Mouse (Mus musculus): ENCODE measurements around the gene Stx7. TPM values are rescaled to one million over a fixed set of nuclear protein-coding genes. Genes with fewer than 3 reads are reported as not detected.
A peak's percentile ranks its signal among the peaks of the same experiment; 100 is the strongest.

The Stx7 gene
- polyA plus RNA-seq, 1 experiment from 2014 or later, result 74.8 TPM

GRCm38 (mm10) chr10:24171906-24172459 lies 22.9 kb downstream of the Stx7 start:
- Histone ChIP-seq H3K36me3 (no peaks in the 10 kb centered on the region), H3K4me1 (replicated peaks) (peaks cover 13% of the 10 kb centered on the region), H3K4me2 (no peak overlapping the region), H3K4me3 (no peak overlapping the region), H3K9me3 (replicated peaks) (no peaks in the 10 kb centered on the region), H3K9ac (no peak overlapping the region), H3K27ac (no peak overlapping the region), H3K27me3 (no peaks in the 10 kb centered on the region)
- ATAC-seq (replicated peaks; ENCODE audit: insufficient number of reproducible peaks, insufficient read depth, low FRiP score, low read depth), result no peak
- 83% methylated on average over 4 of the region's 4 CpGs for WGBS

GRCm38 (mm10) chr10:24173210-24174001 lies 24.3 kb downstream of the Stx7 start:
- Histone ChIP-seq H3K4me2 (no peak overlapping the region), H3K9ac (no peak overlapping the region), H3K4me1 (replicated peaks) (peaks cover 4% of the 10 kb centered on the region; the same call in 1 of the 2 replicates), H3K27ac (no peak overlapping the region), H3K4me3 (no peak overlapping the region), H3K27me3 (no peaks in the 10 kb centered on the region), H3K9me3 (replicated peaks) (no peaks in the 10 kb centered on the region), H3K36me3 (no peaks in the 10 kb centered on the region)
- ATAC-seq (replicated peaks; ENCODE audit: insufficient number of reproducible peaks, insufficient read depth, low FRiP score, low read depth), result no peak
- 40% methylated on average over 10 of the region's 10 CpGs for WGBS

GRCm38 (mm10) chr10:24190392-24190791 lies 41.3 kb downstream of the Stx7 start:
- WGBS, result 40% methylated on average over 7 of the region's 7 CpGs
- no peak overlapping the region for H3K9ac ChIP-seq
- no peaks in the 10 kb centered on the region for H3K27me3 ChIP-seq
- H3K4me1 ChIP-seq (replicated peaks), result no peaks in the 10 kb centered on the region
- no peak overlapping the region for H3K4me3 ChIP-seq
- no peaks in the 10 kb centered on the region for H3K9me3 ChIP-seq (replicated peaks)
- H3K27ac ChIP-seq, result no peak overlapping the region
- no peak overlapping the region for H3K4me2 ChIP-seq
- ATAC-seq (replicated peaks; ENCODE audit: insufficient number of reproducible peaks, insufficient read depth, low FRiP score, low read depth), result no peak
- H3K36me3 ChIP-seq, result peaks cover 13% of the 10 kb centered on the region; the same call in 1 of the 2 replicates

DNA sequence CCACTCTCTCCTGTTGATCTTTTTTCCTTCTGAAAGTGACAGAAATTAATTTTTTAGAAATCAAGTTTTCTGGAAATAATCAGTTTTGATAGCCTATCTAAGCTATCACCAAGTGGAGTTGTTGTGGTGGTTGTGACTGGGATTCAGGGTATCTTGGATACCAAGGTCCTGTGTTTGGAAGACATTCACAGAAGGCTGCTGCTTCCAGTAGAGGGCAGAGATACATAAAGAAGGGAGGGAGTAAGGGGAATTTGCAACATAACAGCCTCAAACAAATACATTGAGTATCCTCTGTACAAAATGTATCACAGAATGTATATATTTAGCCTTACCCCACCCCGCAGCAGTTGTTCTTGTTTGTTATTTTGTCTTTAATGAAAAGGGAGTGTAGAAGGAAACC lies 42.9 kb downstream of the Stx7 start:
- ATAC-seq (replicated peaks; ENCODE audit: insufficient number of reproducible peaks, insufficient read depth, low FRiP score, low read depth), result no peak

DNA sequence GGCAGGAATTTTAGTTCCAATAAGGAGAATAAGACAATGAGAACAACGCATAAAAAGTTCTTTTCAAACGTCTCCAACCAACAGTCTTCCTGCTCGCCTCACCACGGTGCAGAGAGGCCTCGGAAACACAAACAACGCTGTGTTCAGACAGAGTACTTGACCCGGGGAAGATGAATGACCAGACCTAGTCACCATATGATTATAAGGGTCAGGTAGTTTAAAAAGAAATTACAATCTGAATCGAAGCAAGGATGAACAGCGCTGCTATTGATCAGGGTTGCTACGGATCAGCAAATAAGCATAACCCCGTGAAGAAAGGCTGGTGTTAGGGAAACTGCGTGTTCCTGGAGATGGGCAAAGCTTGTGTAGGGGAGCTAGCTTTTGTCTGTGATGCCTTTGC lies 50.2 kb downstream of the Stx7 start:
- Histone ChIP-seq H3K27me3 (no peaks in the 10 kb centered on the region), H3K4me1 (replicated peaks) (no peaks in the 10 kb centered on the region), H3K4me3 (no peak overlapping the region), H3K4me2 (no peak overlapping the region), H3K36me3 (no peaks in the 10 kb centered on the region), H3K9ac (no peak overlapping the region), H3K27ac (no peak overlapping the region), H3K9me3 (replicated peaks) (no peaks in the 10 kb centered on the region)
- no peak for ATAC-seq (replicated peaks; ENCODE audit: insufficient number of reproducible peaks, insufficient read depth, low FRiP score, low read depth)
- 73% methylated on average over 12 of the region's 12 CpGs for WGBS

More for the DNA sequence above, 42.9 kb downstream of the Stx7 start:
- Histone ChIP-seq H3K27me3 (no peaks in the 10 kb centered on the region), H3K4me1 (replicated peaks) (no peaks in the 10 kb centered on the region), H3K4me2 (no peak overlapping the region), H3K27ac (no peak overlapping the region), H3K9ac (no peak overlapping the region), H3K4me3 (no peak overlapping the region), H3K9me3 (replicated peaks) (no peaks in the 10 kb centered on the region), H3K36me3 (peaks cover 2% of the 10 kb centered on the region; the same call in 1 of the 2 replicates)
- 52% methylated on average over 1 of the region's 1 CpGs for WGBS

- H3K9ac ChIP-seq, result no peak overlapping the region
- no peaks in the 10 kb centered on the region for H3K4me1 ChIP-seq (replicated peaks)
- H3K9me3 ChIP-seq (replicated peaks), result no peaks in the 10 kb centered on the region
- H3K27me3 ChIP-seq, result no peaks in the 10 kb centered on the region
- H3K36me3 ChIP-seq, result no peaks in the 10 kb centered on the region
- no peak overlapping the region for H3K4me3 ChIP-seq
- 86% methylated on average over 3 of the region's 3 CpGs for WGBS
- no peak overlapping the region for H3K27ac ChIP-seq
- ATAC-seq (replicated peaks; ENCODE audit: insufficient number of reproducible peaks, insufficient read depth, low FRiP score, low read depth), result no peak
- no peak overlapping the region for H3K4me2 ChIP-seq
Observed at GRCm38 (mm10) chr10:24200099-24200498, 51.0 kb downstream of the Stx7 start.

GRCm38 (mm10) chr10:24210075-24210474 lies 61.0 kb downstream of the Stx7 start:
- H3K4me2 ChIP-seq, result no peak overlapping the region
- 79% methylated on average over 6 of the region's 6 CpGs for WGBS
- ATAC-seq (replicated peaks; ENCODE audit: insufficient number of reproducible peaks, insufficient read depth, low FRiP score, low read depth), result no peak

DNA sequence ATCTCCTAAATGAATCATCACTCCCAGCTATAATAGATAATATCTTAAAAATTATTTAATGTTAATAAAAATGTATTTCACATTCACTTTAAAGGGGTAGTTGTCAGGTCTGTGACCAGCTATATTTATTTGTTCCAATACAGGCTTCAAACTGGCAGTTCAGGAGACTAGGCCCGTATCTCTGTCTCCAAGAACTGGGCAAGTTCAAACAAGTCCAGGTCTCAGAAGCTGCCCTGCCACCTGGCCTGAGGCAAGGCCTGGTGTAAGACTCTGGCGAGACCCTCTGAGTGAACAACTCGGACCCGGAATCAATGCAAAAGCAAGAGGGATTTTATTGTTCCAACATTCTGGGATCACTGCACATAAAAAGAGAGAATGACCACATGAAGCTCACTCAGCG lies 64.2 kb downstream of the Stx7 start:
- Histone ChIP-seq H3K4me3 (no peak overlapping the region), H3K9ac (no peak overlapping the region), H3K4me2 (no peak overlapping the region), H3K27ac (no peak overlapping the region), H3K27me3 (no peaks in the 10 kb centered on the region), H3K36me3 (no peaks in the 10 kb centered on the region), H3K4me1 (replicated peaks) (peaks cover 5% of the 10 kb centered on the region), H3K9me3 (replicated peaks) (no peaks in the 10 kb centered on the region)
- ATAC-seq (replicated peaks; ENCODE audit: insufficient number of reproducible peaks, insufficient read depth, low FRiP score, low read depth), result no peak
- WGBS, result 84% methylated on average over 5 of the region's 5 CpGs

More at GRCm38 (mm10) chr10:24210075-24210474, 61.0 kb downstream of the Stx7 start:
- Histone ChIP-seq H3K9me3 (replicated peaks) (no peaks in the 10 kb centered on the region), H3K36me3 (no peaks in the 10 kb centered on the region), H3K27me3 (no peaks in the 10 kb centered on the region), H3K4me3 (no peak overlapping the region), H3K4me1 (replicated peaks) (no peaks in the 10 kb centered on the region), H3K9ac (no peak overlapping the region), H3K27ac (no peak overlapping the region)

DNA sequence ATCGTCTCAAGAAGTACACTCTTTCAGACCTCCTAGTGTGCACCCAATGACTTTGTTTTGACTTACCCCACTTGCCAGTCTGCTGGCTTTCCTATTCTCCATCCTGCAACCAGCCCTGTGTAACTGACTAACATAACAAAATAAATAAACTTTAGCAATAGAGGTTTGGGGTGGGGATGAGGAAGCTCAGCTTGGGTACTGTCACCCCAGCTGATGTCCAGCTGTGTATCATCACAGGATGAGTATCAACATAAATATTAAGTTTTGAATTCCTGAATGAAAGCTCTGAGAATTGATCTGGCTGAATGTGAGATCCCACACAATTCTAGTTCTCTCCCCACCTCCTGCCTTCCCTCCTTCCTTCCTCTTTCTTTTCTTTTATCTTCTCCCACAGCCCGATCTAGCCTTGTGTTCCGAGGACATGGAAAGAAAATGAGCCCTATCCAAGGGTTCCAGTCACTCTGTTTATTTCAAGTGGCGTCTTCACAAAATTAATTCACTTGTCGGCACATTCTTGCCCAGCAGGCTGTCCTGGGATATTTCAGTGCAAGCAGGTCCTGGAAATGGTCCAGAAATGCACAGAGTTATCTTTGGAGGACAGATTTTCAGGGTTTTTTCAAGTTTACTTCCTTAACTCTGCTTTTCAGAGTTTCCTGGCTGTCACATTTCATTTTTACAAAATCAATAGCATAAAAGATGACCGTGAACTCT lies 68.6 kb downstream of the Stx7 start:
- H3K9ac ChIP-seq, result no peak overlapping the region
- no peak overlapping the region for H3K27ac ChIP-seq
- no peak overlapping the region for H3K4me2 ChIP-seq
- H3K9me3 ChIP-seq (replicated peaks), result no peaks in the 10 kb centered on the region
- no peaks in the 10 kb centered on the region for H3K36me3 ChIP-seq
- H3K4me1 ChIP-seq (replicated peaks), result peaks cover 5% of the 10 kb centered on the region
- WGBS, result 22% methylated on average over 6 of the region's 6 CpGs
- no peak overlapping the region for H3K4me3 ChIP-seq
- peaks cover 15% of the 10 kb centered on the region for H3K27me3 ChIP-seq
- no peak for ATAC-seq (replicated peaks; ENCODE audit: insufficient number of reproducible peaks, insufficient read depth, low FRiP score, low read depth)

DNA sequence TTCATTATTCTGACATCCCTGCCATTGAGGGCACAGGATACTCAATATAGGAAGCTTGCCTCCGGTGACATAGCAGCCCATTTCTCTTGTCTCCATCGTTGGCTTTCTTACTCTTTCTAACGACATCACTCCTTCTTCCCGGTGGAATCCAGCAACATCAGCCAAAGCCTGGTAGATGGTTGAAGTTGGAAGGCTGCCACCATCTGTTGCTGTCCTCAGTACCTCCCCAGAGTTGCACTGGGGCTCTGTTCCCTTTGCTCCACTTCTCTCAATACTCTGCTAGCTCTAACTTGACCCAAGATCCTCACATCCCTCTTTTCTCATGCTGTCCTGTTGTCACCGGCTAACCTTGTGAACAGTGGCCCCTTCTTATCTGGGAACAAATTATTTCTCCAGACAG lies 71.8 kb downstream of the Stx7 start:
- peaks cover 42% of the 10 kb centered on the region for H3K27me3 ChIP-seq
- H3K4me1 ChIP-seq (replicated peaks), result peaks cover 16% of the 10 kb centered on the region
- no peaks in the 10 kb centered on the region for H3K9me3 ChIP-seq (replicated peaks)
- 53% methylated on average over 5 of the region's 5 CpGs for WGBS
- ATAC-seq (replicated peaks; ENCODE audit: insufficient number of reproducible peaks, insufficient read depth, low FRiP score, low read depth), result no peak
- no peak overlapping the region for H3K4me3 ChIP-seq
- no peak overlapping the region for H3K27ac ChIP-seq
- no peaks in the 10 kb centered on the region for H3K36me3 ChIP-seq
- H3K4me2 ChIP-seq, result no peak overlapping the region
- H3K9ac ChIP-seq, result no peak overlapping the region

GRCm38 (mm10) chr10:24222911-24223310 lies 73.8 kb downstream of the Stx7 start:
- Histone ChIP-seq H3K4me1 (replicated peaks) (peaks cover 12% of the 10 kb centered on the region), H3K27me3 (peaks cover 42% of the 10 kb centered on the region), H3K9me3 (replicated peaks) (no peaks in the 10 kb centered on the region), H3K9ac (no peak overlapping the region), H3K4me2 (peak overlapping the region; percentile 81), H3K27ac (no peak overlapping the region), H3K36me3 (no peaks in the 10 kb centered on the region), H3K4me3 (peak overlapping the region; percentile 47)
- WGBS, result 10% methylated on average over 6 of the region's 6 CpGs
- ATAC-seq (replicated peaks; ENCODE audit: insufficient number of reproducible peaks, insufficient read depth, low FRiP score, low read depth), result no peak

Measured in heart, embryonic 15.5 days (tissue).